Mouse (Mus musculus) CH12.LX (cell line): ENCODE data around the gene Naa80. TPM values are rescaled to one million over a fixed set of nuclear protein-coding genes. Genes with fewer than 3 reads are reported as not detected.

ENCODE experiments used
- DNase-seq: peaks from one replicate; pipeline ENCODE4 v3.0.0-alpha.2; 2013; ENCODE audit errors: extremely low read depth
- H3K27ac ChIP-seq: 2 replicates; pipeline ENCODE4 v1.5.1; 2012; ENCODE audit warnings: low read depth, mild to moderate bottlenecking, control low read depth, moderate library complexity; ENCODE audit not compliant: insufficient read depth
- H3K27me3 ChIP-seq: replicated peaks from 2 replicates; pipeline ENCODE3; 2012; ENCODE audit warnings: inconsistent platforms
- H3K36me3 ChIP-seq, 2 experiments: replicated peaks in 1 of 2; 2 replicates each; pipeline versions ENCODE3 to v1.6.1; 2012; ENCODE audit warnings: inconsistent platforms in 1 of 2, low read length in 1 of 2, mild to moderate bottlenecking in 1 of 2, mixed read lengths in 1 of 2, moderate library complexity in 1 of 2; ENCODE audit not compliant: control insufficient read depth in 1 of 2, insufficient read depth in 1 of 2
- H3K4me1 ChIP-seq, 2 experiments: 2 replicates each; pipeline ENCODE4 v1.6.1; 2012; ENCODE audit warnings: inconsistent platforms in 1 of 2, moderate library complexity in 1 of 2; ENCODE audit not compliant: insufficient read depth in 2 of 2, control insufficient read depth in 1 of 2
- H3K4me2 ChIP-seq: 2 replicates; pipeline ENCODE4 v1.6.1; 2012; ENCODE audit warnings: low read depth, mild to moderate bottlenecking, control low read depth; ENCODE audit not compliant: poor library complexity, insufficient read depth, severe bottlenecking
- H3K4me3 ChIP-seq, 3 experiments: fragments of 150-350 bp in 1 of 3; sonication (generic) in 1 of 3; replicated peaks in 1 of 3; 2 replicates each; pipeline versions ENCODE3 to v1.5.1; 2011 to 2012; ENCODE audit warnings: low read depth in 2 of 3, low read length in 2 of 3, mild to moderate bottlenecking in 2 of 3, moderate library complexity in 2 of 3, control low read depth in 1 of 3, improper control_type of control experiment in 1 of 3, inconsistent platforms in 1 of 3, mixed read lengths in 1 of 3; ENCODE audit not compliant: poor library complexity in 1 of 3
- H3K79me2 ChIP-seq: replicated peaks from 2 replicates; pipeline ENCODE4 v1.6.1; 2012; ENCODE audit warnings: mild to moderate bottlenecking, moderate library complexity; ENCODE audit not compliant: control insufficient read depth, poor library complexity, insufficient read depth, severe bottlenecking; ENCODE audit errors: extremely low read depth
- H3K9ac ChIP-seq: 2 replicates; pipeline ENCODE4 v1.6.1; 2012; ENCODE audit warnings: low read depth, mild to moderate bottlenecking, control low read depth, moderate library complexity; ENCODE audit not compliant: insufficient read depth
- H3K9me3 ChIP-seq: replicated peaks from 2 replicates; pipeline ENCODE3; 2012; ENCODE audit warnings: low read length, inconsistent platforms, mixed read lengths
- BHLHE40 ChIP-seq: IDR thresholded peaks from 2 replicates; pipeline ENCODE4 v1.6.1; 2011; ENCODE audit warnings: mild to moderate bottlenecking, low read depth, low read length, improper control_type of control experiment
- CHD2 ChIP-seq: IDR thresholded peaks from 2 replicates; pipeline ENCODE4 v1.6.1; 2011; ENCODE audit warnings: low read length, improper control_type of control experiment
- CTCF ChIP-seq, 2 experiments: IDR thresholded peaks in 1 of 2; conservative IDR thresholded peaks in 1 of 2; 2 replicates each; pipeline ENCODE4 v1.5.1; 2011 to 2012; ENCODE audit warnings: low read depth in 2 of 2, low read length in 2 of 2, improper control_type of control experiment in 1 of 2, inconsistent platforms in 1 of 2, mild to moderate bottlenecking in 1 of 2, moderate library complexity in 1 of 2
- EP300 ChIP-seq: IDR thresholded peaks from 2 replicates; pipeline ENCODE4 v1.6.1; 2011; ENCODE audit warnings: low read length, improper control_type of control experiment
- ETS1 ChIP-seq: conservative IDR thresholded peaks from 2 replicates; pipeline ENCODE4 v1.6.1; 2012; ENCODE audit warnings: low read depth, mild to moderate bottlenecking, inconsistent platforms, low read length, improper control_type of control experiment, moderate library complexity
- GABPA ChIP-seq: IDR thresholded peaks from 2 replicates; pipeline ENCODE4 v1.6.1; 2012; ENCODE audit warnings: low read depth, low read length, improper control_type of control experiment, inconsistent platforms; ENCODE audit not compliant: insufficient replicate concordance
- HCFC1 ChIP-seq: IDR thresholded peaks from 2 replicates; pipeline ENCODE4 v1.6.1; 2012; ENCODE audit warnings: low read depth, mild to moderate bottlenecking, inconsistent platforms, low read length, improper control_type of control experiment
- JUN ChIP-seq: IDR thresholded peaks from 2 replicates; pipeline ENCODE4 v1.6.1; 2011; ENCODE audit warnings: low read depth, mild to moderate bottlenecking, low read length, improper control_type of control experiment, moderate library complexity; ENCODE audit not compliant: insufficient read depth
- JUND ChIP-seq: conservative IDR thresholded peaks from 2 replicates; pipeline ENCODE4 v1.6.1; 2011; ENCODE audit warnings: low read depth, low read length, improper control_type of control experiment
- KAT2A ChIP-seq: IDR thresholded peaks from 2 replicates; pipeline ENCODE4 v1.6.1; 2012; ENCODE audit warnings: low read length, improper control_type of control experiment, inconsistent platforms; ENCODE audit not compliant: insufficient replicate concordance
- MAX ChIP-seq: IDR thresholded peaks from 2 replicates; pipeline ENCODE4 v1.6.1; 2011; ENCODE audit warnings: low read length, improper control_type of control experiment
- MAZ ChIP-seq: IDR thresholded peaks from 2 replicates; pipeline ENCODE4 v1.6.1; 2012; ENCODE audit warnings: low read depth, mild to moderate bottlenecking, inconsistent platforms, low read length, improper control_type of control experiment, moderate library complexity
- MEF2A ChIP-seq: IDR thresholded peaks from 2 replicates; pipeline ENCODE4 v1.6.1; 2014; ENCODE audit warnings: low read depth, mild to moderate bottlenecking, inconsistent platforms, low read length, improper control_type of control experiment, borderline replicate concordance
- MXI1 ChIP-seq: IDR thresholded peaks from 2 replicates; pipeline ENCODE4 v1.6.1; 2011; ENCODE audit warnings: mild to moderate bottlenecking, low read depth, low read length, improper control_type of control experiment
- PAX5 ChIP-seq: IDR thresholded peaks from 2 replicates; pipeline ENCODE4 v1.6.1; 2012; ENCODE audit warnings: low read length, inconsistent platforms, mixed read lengths
- POLR2A ChIP-seq: IDR thresholded peaks from 2 replicates; pipeline ENCODE4 v1.6.1; 2011; ENCODE audit warnings: low read depth, mild to moderate bottlenecking, improper control_type of control experiment, low read length
- RAD21 ChIP-seq: IDR thresholded peaks from 2 replicates; pipeline ENCODE4 v1.6.1; 2011; ENCODE audit warnings: low read depth, mild to moderate bottlenecking, low read length, improper control_type of control experiment, moderate library complexity
- SIN3A ChIP-seq: IDR thresholded peaks from 2 replicates; pipeline ENCODE4 v1.6.1; 2012; ENCODE audit warnings: low read length, improper control_type of control experiment, inconsistent platforms
- SMC3 ChIP-seq: IDR thresholded peaks from 2 replicates; pipeline ENCODE4 v1.6.1; 2011; ENCODE audit warnings: low read depth, low read length, improper control_type of control experiment
- TBP ChIP-seq: conservative IDR thresholded peaks from 2 replicates; pipeline ENCODE4 v1.6.1; 2011; ENCODE audit warnings: low read depth, low read length, improper control_type of control experiment
- TCF12 ChIP-seq: IDR thresholded peaks from 2 replicates; pipeline ENCODE4 v1.6.1; 2014; ENCODE audit warnings: low read depth, mild to moderate bottlenecking, inconsistent platforms, low read length, improper control_type of control experiment
- UBTF ChIP-seq: IDR thresholded peaks from 2 replicates; pipeline ENCODE4 v1.6.1; 2012; ENCODE audit warnings: low read depth, mild to moderate bottlenecking, inconsistent platforms, low read length, improper control_type of control experiment, moderate library complexity
- USF1 ChIP-seq: IDR thresholded peaks from 2 replicates; pipeline ENCODE4 v1.6.1; 2014; ENCODE audit warnings: low read depth, mild to moderate bottlenecking, inconsistent platforms, low read length, improper control_type of control experiment
- USF2 ChIP-seq: conservative IDR thresholded peaks from 2 replicates; pipeline ENCODE4 v1.6.1; 2011; ENCODE audit warnings: low read depth, low read length, improper control_type of control experiment
- ZKSCAN1 ChIP-seq: IDR thresholded peaks from 2 replicates; pipeline ENCODE4 v1.6.1; 2012; ENCODE audit warnings: low read depth, inconsistent platforms, low read length, improper control_type of control experiment, borderline replicate concordance
- ZMIZ1 ChIP-seq: IDR thresholded peaks from 2 replicates; pipeline ENCODE4 v1.6.1; 2012; ENCODE audit warnings: low read depth, mild to moderate bottlenecking, inconsistent platforms, low read length, improper control_type of control experiment
- dilution Hi-C: fragments of 300-500 bp; cut with MboI; formaldehyde crosslinking; loops from 2 replicates; pipeline ENCODE4 v1.14.3; 2020; ENCODE audit warnings: low sequenced_read_pairs; ENCODE audit not compliant: extremely low pct_unique_long_range_greater_than_20kb, extremely low pct_ligation_motif_present
- in situ Hi-C: fragments of 300-500 bp; cut with MboI; formaldehyde crosslinking; loops from 3 replicates; pipeline ENCODE4 v1.14.3; 2019; ENCODE audit warnings: low sequenced_read_pairs, low pct_ligation_motif_present, low pct_unique_long_range_greater_than_20kb, mixed read lengths
- polyA plus RNA-seq: library from polyadenylated mRNA; unstranded; fragments of >175 nt; gene quantifications from 2 replicates; pipeline ENCODE4 v1.2.1, GENCODE M21; 2012; ENCODE audit warnings: low read depth; ENCODE audit not compliant: insufficient read length
- total RNA-seq, 2 experiments: library from RNA; depleted of rRNA; stranded (reverse); fragments of 300-350 nt in 1 of 2; fragments of >200 nt in 1 of 2; gene quantifications; 2 replicates each; pipeline ENCODE4 v1.2.3; 2012 to 2014

Naa80 gene
- total and polyA plus RNA-seq, 3 experiments: 1.7 to 9.3 (median 4.8) TPM

- TF ChIP-seq MAX: peak; percentile 46; the same call in 1 of the 2 replicates
- TF ChIP-seq ETS1: no peak
Measured at GRCm38 (mm10) chr9:107602068-107602648, 23.5 kb downstream of the Naa80 start (continued).

DNA sequence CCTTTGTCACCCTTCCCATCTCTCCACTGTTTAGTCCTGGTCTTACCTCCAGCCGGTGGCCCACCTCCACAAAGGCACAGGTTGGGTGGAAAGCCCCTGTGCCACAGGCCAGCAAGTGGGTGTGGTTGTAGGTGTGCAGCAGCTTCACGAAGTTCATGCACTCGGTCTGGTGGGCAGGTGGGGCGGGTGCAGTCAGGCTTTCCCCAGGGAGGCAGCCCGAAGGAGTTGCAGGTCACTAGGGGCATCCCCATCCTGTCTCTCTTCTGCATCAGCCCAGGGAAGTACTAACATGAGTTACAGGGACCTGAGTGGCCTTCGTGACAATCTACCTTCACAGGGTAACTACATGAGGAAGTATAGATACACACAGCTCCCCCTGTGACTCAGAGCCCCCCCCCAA, 24.6 kb downstream of the Naa80 start:
- H3K27me3 ChIP-seq: no peaks in the 10 kb centered on the region
- H3K36me3 ChIP-seq: peaks cover 4 to 35% of the 10 kb centered on the region in 2 experiments
- H3K4me2 ChIP-seq: peak overlapping the region; percentile 0; the same call in 1 of the 2 replicates
- in situ Hi-C loops (no loop called here), dilution Hi-C loops (no loop called here)
- no peaks in the 10 kb centered on the region for H3K79me2 ChIP-seq
- H3K9me3 ChIP-seq: no peaks in the 10 kb centered on the region
- no peak overlapping the region for H3K4me3 ChIP-seq
- H3K4me1 ChIP-seq: peaks cover 27 to 63% of the 10 kb centered on the region in 2 experiments
- no peak overlapping the region for H3K9ac ChIP-seq
- H3K27ac ChIP-seq: no peak overlapping the region
- peak; percentile 85 for DNase-seq
- 0 out of 2 replicates have a peak, but pooled peaks have one; percentile 50 for TF ChIP-seq ZMIZ1
- no peak for TF ChIP-seq CTCF (conservative IDR thresholded peaks at IDR 0.05 in 1 of 2, IDR thresholded peaks at IDR 0.05 in 1 of 2; ENCODE audit: low read depth in 2 of 2, low read length in 2 of 2)
- TF ChIP-seq JUN: no peak
- 0 out of 2 replicates have a peak, but pooled peaks have one; percentile 47 for TF ChIP-seq KAT2A
- no peak for TF ChIP-seq USF1
- TF ChIP-seq SIN3A: no peak
- TF ChIP-seq TCF12: peak; percentile 64; the same call in 1 of the 2 replicates
- TF ChIP-seq CHD2: 0 out of 2 replicates have a peak, but pooled peaks have one; percentile 37
- TF ChIP-seq MXI1: peak; percentile 60
- TF ChIP-seq TBP: 0 out of 2 replicates have a peak, but pooled peaks have one; percentile 18
- peak; percentile 54; the same call in 1 of the 2 replicates for TF ChIP-seq MAZ
- no peak for TF ChIP-seq USF2
- TF ChIP-seq POLR2A: no peak
- no peak for TF ChIP-seq GABPA
- no peak; the same call in 1 of the 2 replicates for TF ChIP-seq UBTF
- peak; percentile 64 for TF ChIP-seq ETS1
- TF ChIP-seq EP300: 0 out of 2 replicates have a peak, but pooled peaks have one; percentile 50
- peak; percentile 67; the same call in 1 of the 2 replicates for TF ChIP-seq MEF2A
- no peak; the same call in 1 of the 2 replicates for TF ChIP-seq RAD21
- peak; percentile 76 for TF ChIP-seq BHLHE40
- TF ChIP-seq PAX5: no peak
- peak; percentile 9; the same call in 1 of the 2 replicates for TF ChIP-seq SMC3
- TF ChIP-seq JUND: no peak
- TF ChIP-seq ZKSCAN1: no peak
- TF ChIP-seq HCFC1: no peak
